Mouse (Mus musculus) liver, embryonic 13.5 days (tissue): ENCODE measurements at regions not wholly inside any gene's neighbourhood (a gene's known extent, or its start where the extent isn't known, plus 50 kb on each side); places are given as distances from the start of the nearest gene placed in this dataset.

Experiments
- ATAC-seq: fragments of 200-750 bp; cut with Nextera tagmentation; 2 replicates; pipeline ENCODE4 v1.8.0; 2017; ENCODE audit warnings: low read depth, mild to moderate bottlenecking, moderate number of reproducible peaks, moderate library complexity
- DNase-seq: peaks from one replicate; pipeline ENCODE4 v3.0.0; 2022
- H3K27ac ChIP-seq: fragments of 300-500 bp; sonication (generic); 2 replicates; pipeline ENCODE4 v1.5.1; 2015; ENCODE audit warnings: moderate library complexity, mild to moderate bottlenecking, inconsistent platforms
- H3K27me3 ChIP-seq: fragments of 300-500 bp; sonication (generic); 2 replicates; pipeline ENCODE4 v1.6.1; 2015; ENCODE audit warnings: mild to moderate bottlenecking, inconsistent platforms
- H3K36me3 ChIP-seq: fragments of 300-500 bp; sonication (generic); 2 replicates; pipeline ENCODE4 v1.6.1; 2015; ENCODE audit warnings: mild to moderate bottlenecking, inconsistent platforms
- H3K4me1 ChIP-seq: fragments of 300-500 bp; sonication (generic); replicated peaks from 2 replicates; pipeline ENCODE4 v1.6.1; 2015; ENCODE audit warnings: inconsistent platforms
- H3K4me2 ChIP-seq: fragments of 300-500 bp; sonication (generic); 2 replicates; pipeline ENCODE4 v1.6.1; 2015; ENCODE audit warnings: inconsistent platforms, mild to moderate bottlenecking, moderate library complexity
- H3K4me3 ChIP-seq: fragments of 300-500 bp; sonication (generic); replicated peaks from 2 replicates; pipeline ENCODE4 v1.5.1; 2015; ENCODE audit warnings: mild to moderate bottlenecking, inconsistent platforms
- H3K9ac ChIP-seq: fragments of 300-500 bp; sonication (generic); 2 replicates; pipeline ENCODE4 v1.6.1; 2015; ENCODE audit warnings: mild to moderate bottlenecking, inconsistent platforms
- H3K9me3 ChIP-seq: fragments of 300-500 bp; sonication (generic); replicated peaks from 2 replicates; pipeline ENCODE4 v1.6.1; 2016; ENCODE audit warnings: inconsistent platforms
- WGBS: fragments of 180-500 bp; shearing (Covaris S2); methylation state at CpG from one replicate; pipeline ENCODE4 v1.1.7; 2015; ENCODE audit not compliant: insufficient replicate concordance; 5-methylcytosine and 5-hydroxymethylcytosine counted together

DNA sequence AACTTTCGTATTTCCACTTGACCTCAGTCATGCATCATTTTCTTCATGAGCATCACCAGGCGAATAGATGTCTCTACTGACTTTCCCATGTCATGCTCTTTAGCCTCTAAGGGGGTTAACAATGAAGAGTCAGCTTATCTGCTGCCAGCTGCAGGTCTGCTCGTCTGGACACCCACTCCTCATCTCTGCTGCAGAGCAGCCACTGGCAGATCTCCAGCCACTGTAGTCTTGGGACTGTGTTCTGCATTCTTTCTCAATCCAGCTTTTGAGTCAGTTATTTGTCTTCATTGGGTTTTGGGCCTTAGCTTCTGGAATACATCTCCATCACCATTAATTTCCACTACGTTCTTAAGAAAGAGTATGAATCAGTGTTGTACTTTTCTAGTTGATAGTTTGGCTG, 280.0 kb downstream of the Gm5447 start:
- 49% methylated on average over 4 of the region's 4 CpGs for WGBS
- Histone ChIP-seq H3K27me3 (no peaks in the 10 kb centered on the region), H3K9ac (no peak overlapping the region), H3K4me1 (no peaks in the 10 kb centered on the region), H3K4me3 (no peak overlapping the region), H3K4me2 (no peak overlapping the region), H3K27ac (no peak overlapping the region), H3K36me3 (no peaks in the 10 kb centered on the region), H3K9me3 (no peaks in the 10 kb centered on the region)
- no peak for DNase-seq
- ATAC-seq, result no peak

DNA sequence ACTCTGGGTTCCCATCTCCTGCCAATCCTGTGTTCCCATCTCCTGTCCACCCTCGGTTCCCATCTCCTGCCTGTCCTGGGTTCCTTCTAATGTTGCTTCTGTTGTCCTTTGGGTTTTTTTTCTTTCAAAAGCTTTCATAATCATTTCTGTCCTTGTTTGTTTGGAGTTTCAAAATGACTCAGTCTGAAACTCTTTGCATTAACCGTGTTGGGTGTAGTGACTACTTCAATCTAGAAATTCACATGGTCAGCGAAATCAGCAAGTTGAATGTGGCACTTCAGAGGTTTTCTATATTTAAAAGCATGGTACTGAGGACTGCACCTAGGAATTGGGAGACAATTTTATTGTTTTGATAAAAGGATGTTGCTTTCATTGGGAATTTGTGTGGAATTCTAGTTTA, 280.7 kb downstream of the Gm5447 start:
- DNase-seq (no peak), ATAC-seq (no peak)
- no peak overlapping the region for H3K9ac ChIP-seq
- 59% methylated on average over 3 of the region's 3 CpGs for WGBS
- H3K4me1 ChIP-seq, result no peaks in the 10 kb centered on the region
- no peak overlapping the region for H3K4me2 ChIP-seq
- no peaks in the 10 kb centered on the region for H3K36me3 ChIP-seq
- no peaks in the 10 kb centered on the region for H3K9me3 ChIP-seq
- H3K27me3 ChIP-seq, result no peaks in the 10 kb centered on the region
- H3K27ac ChIP-seq, result no peak overlapping the region
- no peak overlapping the region for H3K4me3 ChIP-seq

DNA sequence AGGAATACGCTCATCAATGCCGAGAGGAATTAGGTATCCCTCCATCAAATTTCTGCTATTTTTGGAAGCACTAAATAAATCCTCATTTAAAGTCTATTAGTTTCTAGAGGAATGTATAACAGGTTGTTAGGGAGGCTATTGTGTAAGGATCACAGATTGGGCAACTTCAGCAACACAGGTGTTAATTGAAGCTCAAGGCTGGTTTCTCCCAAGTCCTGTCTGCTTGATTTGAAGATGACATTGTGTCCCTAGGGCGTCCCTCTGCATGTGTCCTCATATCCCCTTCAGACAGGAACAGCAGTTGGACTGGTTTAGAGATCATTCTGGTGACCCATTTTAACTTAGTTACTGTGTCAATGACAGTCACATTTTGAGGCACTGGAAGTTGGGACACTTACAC, 281.5 kb downstream of the Gm5447 start:
- H3K9ac ChIP-seq, result no peak overlapping the region
- H3K27me3 ChIP-seq, result no peaks in the 10 kb centered on the region
- ATAC-seq, result no peak
- H3K9me3 ChIP-seq, result no peaks in the 10 kb centered on the region
- H3K4me1 ChIP-seq, result no peaks in the 10 kb centered on the region
- no peaks in the 10 kb centered on the region for H3K36me3 ChIP-seq
- no peak for DNase-seq
- no peak overlapping the region for H3K4me2 ChIP-seq
- no peak overlapping the region for H3K27ac ChIP-seq
- no peak overlapping the region for H3K4me3 ChIP-seq
- 62% methylated on average over 3 of the region's 3 CpGs for whole genome bisulfite sequencing

DNA sequence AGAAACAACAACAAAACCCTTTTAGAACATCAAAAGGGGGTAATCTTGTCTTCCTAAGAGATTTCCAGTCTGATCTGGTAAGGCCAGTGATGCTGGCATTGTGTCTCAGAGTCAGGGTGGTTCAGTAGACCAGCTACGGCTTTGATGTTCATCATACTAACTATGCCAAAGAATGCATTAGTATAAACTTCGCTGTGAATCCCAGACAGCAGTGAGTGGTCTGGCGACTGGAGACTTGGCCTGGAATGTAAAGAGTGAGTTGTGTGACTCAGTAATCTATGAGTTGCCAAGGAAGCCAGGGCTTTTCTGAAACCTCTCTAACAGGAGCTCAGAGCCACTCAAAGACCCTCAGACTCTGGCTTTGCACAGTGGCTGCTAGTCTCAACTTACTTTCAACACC, 288.1 kb upstream of the Foxq1 start:
- Histone ChIP-seq H3K4me2 (no peak overlapping the region), H3K9ac (no peak overlapping the region), H3K4me3 (no peak overlapping the region), H3K4me1 (no peaks in the 10 kb centered on the region), H3K36me3 (no peaks in the 10 kb centered on the region), H3K9me3 (no peaks in the 10 kb centered on the region), H3K27ac (no peak overlapping the region), H3K27me3 (no peaks in the 10 kb centered on the region)
- DNase-seq (no peak), ATAC-seq (no peak)
- WGBS, result 50% methylated on average over 3 of the region's 3 CpGs

DNA sequence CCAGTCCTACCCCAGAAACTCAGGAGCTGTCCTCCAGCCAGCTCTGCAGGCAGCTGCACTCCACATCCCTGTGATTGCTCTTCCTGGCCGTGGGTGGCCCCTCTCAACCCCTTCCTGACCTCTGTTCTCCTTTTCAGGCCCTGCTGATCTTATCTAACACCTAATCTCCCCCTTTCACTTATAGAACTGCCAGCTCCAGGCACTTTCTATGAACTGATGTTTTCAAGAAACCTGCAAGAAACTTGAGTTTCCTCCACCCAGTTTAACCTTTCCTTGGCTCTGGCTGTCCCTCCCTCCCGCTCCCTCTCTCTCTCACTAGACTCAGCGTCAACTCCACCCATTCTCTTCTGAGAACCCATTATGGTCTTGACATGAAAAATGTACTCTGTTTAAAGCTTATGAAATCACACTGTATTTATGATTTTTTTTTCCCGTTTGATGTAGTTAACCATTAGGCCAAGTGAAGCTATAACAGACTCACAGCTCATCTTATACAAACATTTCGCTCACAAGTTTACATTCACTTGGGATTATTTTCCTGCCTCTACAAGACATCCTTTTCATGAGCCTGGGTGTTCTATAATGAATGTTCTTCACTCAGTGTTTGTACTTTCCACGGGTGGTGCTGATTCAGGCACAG, 279.8 kb upstream of the Foxq1 start:
- 40% methylated on average over 6 of the region's 6 CpGs for WGBS
- Histone ChIP-seq H3K36me3 (no peaks in the 10 kb centered on the region), H3K9ac (no peak overlapping the region), H3K4me3 (no peak overlapping the region), H3K27ac (no peak overlapping the region), H3K9me3 (no peaks in the 10 kb centered on the region), H3K4me2 (no peak overlapping the region), H3K4me1 (no peaks in the 10 kb centered on the region), H3K27me3 (no peaks in the 10 kb centered on the region)
- ATAC-seq (no peak), DNase-seq (no peak)

DNA sequence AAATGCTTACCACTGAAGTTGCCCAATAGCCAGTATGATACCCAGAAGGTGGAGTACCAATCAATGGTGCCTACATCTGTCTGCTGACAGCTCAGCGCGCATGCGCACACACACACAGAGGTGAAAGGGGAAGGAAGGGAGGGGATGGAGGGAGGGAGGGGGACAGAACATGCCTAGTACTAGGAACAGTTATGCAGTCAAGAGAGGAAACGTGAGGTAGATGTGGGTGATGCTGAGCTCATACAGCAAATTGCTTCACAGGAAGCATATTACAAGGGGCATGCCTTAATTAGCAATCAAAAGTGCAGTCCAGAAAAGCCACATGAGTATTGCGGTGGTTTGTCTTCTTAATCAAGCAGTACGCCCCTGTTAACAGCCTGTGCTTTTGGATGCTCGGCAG, 265.3 kb upstream of the Foxq1 start:
- no peaks in the 10 kb centered on the region for H3K27me3 ChIP-seq
- 72% methylated on average over 7 of the region's 7 CpGs for WGBS

DNA sequence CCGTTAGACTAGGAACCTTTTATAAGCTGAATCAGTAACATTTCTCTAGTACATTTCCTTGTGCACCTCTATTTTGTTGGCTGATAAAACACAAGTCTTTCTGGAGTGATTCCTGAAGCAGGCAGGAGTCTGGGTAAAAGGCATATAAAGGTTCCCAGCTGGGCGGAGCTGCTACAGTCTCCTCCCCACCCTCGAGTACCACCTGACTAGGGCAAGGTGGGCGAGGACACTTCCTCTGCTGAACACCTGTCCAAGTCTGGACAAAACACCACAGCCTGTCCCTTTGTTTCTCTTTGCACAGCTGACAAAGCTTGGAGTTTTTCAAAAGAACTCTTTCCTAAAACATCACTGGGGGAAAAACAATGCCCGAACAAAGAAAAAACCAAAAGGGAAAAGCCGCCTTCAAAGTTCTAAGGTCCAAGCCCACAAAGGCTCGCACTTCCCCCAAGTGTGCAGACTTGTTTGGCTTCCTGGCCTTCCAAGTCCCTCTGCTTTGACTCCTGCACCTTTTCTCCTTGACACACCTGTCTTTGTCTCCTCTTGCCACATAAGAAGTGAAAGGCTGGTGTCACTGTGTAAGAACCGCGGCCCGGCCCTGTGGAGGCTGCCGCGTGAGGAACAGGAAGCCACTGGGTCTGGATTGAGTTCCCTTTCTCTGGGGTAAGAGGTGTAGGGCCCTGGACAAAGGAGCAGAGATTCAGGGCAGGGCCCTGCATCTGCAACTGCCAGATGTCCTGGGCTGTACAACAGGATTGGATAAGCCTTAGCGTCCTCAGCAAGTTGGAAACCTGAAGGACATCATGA, 263.1 kb upstream of the Foxq1 start:
- Histone ChIP-seq H3K27ac (no peak overlapping the region), H3K4me3 (no peak overlapping the region), H3K9me3 (no peaks in the 10 kb centered on the region), H3K27me3 (no peaks in the 10 kb centered on the region), H3K4me2 (no peak overlapping the region), H3K4me1 (no peaks in the 10 kb centered on the region), H3K9ac (no peak overlapping the region), H3K36me3 (no peaks in the 10 kb centered on the region)
- no peak for ATAC-seq
- no peak for DNase-seq
- WGBS, result 53% methylated on average over 13 of the region's 13 CpGs

More for the DNA sequence above, 265.3 kb upstream of the Foxq1 start:
- DNase-seq (no peak), ATAC-seq (no peak)
- H3K4me1 ChIP-seq, result no peaks in the 10 kb centered on the region
- no peaks in the 10 kb centered on the region for H3K9me3 ChIP-seq
- H3K9ac ChIP-seq, result no peak overlapping the region
- H3K27ac ChIP-seq, result no peak overlapping the region
- no peaks in the 10 kb centered on the region for H3K36me3 ChIP-seq
- no peak overlapping the region for H3K4me3 ChIP-seq
- no peak overlapping the region for H3K4me2 ChIP-seq

DNA sequence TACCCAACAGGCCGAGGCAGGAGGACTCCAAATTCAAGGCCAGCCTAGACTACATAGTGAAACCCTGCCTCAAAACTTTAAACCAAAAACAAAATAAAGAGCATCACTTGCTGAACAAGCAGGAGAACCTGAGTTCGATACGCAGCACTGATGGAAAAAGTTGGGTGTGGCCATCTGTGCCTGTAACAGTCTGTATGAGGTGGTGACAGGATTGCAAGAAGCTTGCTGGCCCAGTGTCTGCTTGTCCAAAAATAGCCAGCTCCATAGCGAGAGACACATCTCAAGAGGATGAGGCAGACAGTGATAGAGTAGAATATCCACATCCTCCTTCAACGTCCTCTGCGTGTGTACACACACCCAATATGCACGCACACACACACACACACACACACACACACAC, 261.9 kb upstream of the Foxq1 start:
- ATAC-seq, result no peak

DNA sequence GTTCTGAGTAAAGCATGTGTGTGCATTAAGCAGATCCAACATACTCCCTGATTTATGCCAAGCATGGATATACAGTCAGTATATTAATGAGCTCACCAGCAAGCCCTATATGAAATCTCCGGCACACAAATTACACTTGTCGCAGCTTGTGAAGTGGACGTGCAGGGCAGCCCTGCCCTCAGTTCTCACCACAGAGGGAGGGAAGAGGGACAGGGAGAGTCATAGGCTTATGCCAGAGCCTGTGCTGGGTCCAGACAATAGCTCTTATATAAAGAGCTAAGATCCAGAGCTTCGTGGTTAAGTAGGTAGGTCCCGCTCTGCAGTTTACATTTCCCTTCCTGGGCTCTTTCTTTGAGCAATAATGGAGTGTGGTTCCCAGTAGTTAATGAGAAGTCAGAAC, 252.7 kb upstream of the Foxq1 start:
- ATAC-seq (no peak), DNase-seq (no peak)
- H3K27ac ChIP-seq, result no peak overlapping the region
- no peaks in the 10 kb centered on the region for H3K9me3 ChIP-seq
- no peaks in the 10 kb centered on the region for H3K27me3 ChIP-seq
- no peaks in the 10 kb centered on the region for H3K4me1 ChIP-seq
- H3K36me3 ChIP-seq, result no peaks in the 10 kb centered on the region
- no peak overlapping the region for H3K4me2 ChIP-seq
- WGBS, result 64% methylated on average over 5 of the region's 5 CpGs
- no peak overlapping the region for H3K9ac ChIP-seq
- no peak overlapping the region for H3K4me3 ChIP-seq

More for the DNA sequence above, 261.9 kb upstream of the Foxq1 start:
- Histone ChIP-seq H3K9ac (no peak overlapping the region), H3K36me3 (no peaks in the 10 kb centered on the region), H3K27ac (no peak overlapping the region), H3K4me1 (no peaks in the 10 kb centered on the region), H3K27me3 (no peaks in the 10 kb centered on the region), H3K9me3 (no peaks in the 10 kb centered on the region), H3K4me3 (no peak overlapping the region), H3K4me2 (no peak overlapping the region)
- WGBS, result 73% methylated on average over 7 of the region's 7 CpGs
- DNase-seq, result no peak

DNA sequence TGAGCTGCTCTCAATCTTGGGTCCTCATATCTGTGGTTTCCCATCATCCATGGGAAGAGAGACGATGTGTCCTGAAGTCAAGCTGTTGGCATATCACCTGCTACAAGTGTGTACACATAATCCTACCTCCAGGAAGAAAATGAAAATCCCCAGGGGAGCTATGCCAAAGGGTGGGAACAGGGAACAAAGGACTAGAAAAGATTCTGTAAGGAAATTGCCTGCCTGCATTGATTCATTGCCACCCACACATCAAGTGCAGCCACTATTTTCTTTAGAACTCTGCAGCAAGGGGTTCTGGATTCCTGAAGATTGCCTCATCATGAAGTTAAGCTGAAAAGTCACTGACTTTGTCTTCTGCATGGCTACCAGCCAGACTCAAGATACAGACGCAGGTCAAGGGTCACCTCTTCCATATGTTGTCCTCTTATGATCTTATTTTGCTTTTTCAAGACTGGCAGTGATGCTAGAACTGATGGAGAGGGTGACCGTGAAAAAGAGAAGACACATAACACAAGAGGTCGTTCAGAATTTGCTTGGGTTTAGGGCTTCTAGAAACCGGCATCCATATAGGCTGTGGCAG, 251.6 kb upstream of the Foxq1 start:
- DNase-seq (no peak), ATAC-seq (no peak)
- no peak overlapping the region for H3K4me2 ChIP-seq
- no peak overlapping the region for H3K27ac ChIP-seq
- H3K36me3 ChIP-seq, result no peaks in the 10 kb centered on the region
- no peak overlapping the region for H3K4me3 ChIP-seq
- H3K9me3 ChIP-seq, result no peaks in the 10 kb centered on the region
- WGBS, result 71% methylated on average over 5 of the region's 5 CpGs
- H3K9ac ChIP-seq, result no peak overlapping the region
- H3K4me1 ChIP-seq, result no peaks in the 10 kb centered on the region
- H3K27me3 ChIP-seq, result no peaks in the 10 kb centered on the region

DNA sequence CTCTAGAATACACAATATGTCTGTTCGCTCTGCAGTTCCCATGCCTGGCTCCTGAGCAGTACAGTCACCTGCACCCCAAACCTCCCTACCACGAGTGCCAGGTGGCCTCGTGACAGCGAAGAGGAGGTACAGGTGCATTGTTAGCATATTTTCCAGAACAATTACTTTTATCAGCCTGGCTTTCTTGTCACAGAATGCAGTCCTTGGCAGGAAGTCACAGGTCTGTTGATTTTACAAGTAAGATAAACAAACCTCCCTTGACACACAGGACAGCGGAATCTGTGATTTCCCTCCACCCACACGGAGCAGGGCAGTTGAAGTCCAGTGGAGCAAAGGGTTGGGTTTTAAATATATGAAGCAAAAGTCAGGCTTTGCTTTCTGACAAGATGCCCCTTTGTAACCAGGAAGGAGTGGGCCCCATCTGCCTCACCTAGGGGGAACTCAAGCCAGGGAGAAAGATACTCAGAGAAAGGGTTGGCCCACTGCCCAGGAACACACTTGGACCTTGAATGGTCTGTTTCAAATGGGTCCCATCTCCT, 246.8 kb upstream of the Foxq1 start:
- Histone ChIP-seq H3K36me3 (no peaks in the 10 kb centered on the region), H3K4me2 (no peak overlapping the region), H3K9ac (no peak overlapping the region), H3K4me1 (peaks cover 3% of the 10 kb centered on the region; the same call in 1 of the 2 replicates), H3K27me3 (no peaks in the 10 kb centered on the region), H3K27ac (no peak overlapping the region), H3K4me3 (no peak overlapping the region), H3K9me3 (no peaks in the 10 kb centered on the region)
- no peak for DNase-seq
- WGBS, result 33% methylated on average over 6 of the region's 6 CpGs
- ATAC-seq, result no peak
